In the genomic region with DNA sequence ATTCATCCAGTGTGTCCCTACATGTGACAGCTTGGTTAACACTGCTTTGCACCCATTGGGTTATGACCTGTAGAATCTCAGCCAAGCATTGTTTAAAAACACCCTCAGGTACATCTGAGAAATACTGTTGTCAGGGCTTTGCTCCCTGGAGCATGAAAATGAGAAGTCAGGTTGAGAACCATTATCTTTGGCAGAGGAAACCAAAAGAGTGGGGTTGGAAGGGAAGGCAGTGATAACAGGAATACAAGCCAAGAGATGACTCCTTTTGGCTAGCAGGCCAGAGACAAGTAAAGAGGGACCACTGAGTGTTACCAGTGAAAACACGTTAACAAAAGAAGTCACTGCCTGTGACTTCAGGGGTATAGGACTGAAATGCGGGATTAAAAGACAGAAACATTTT, we compare ENCODE assay signal across 19 mouse cellular contexts.
"Had no signal": no experiment of that assay in that cellular context is flagged by ENCODE, and none has a peak within 500 bp of the region (broad histone marks: within the 10 kb centered on the region; RNA-seq: fewer than 3 reads in every experiment).

No protein-coding gene starts in this region.

- H3K27ac ChIP-seq: hindbrain, embryonic 13.5 days; hindbrain, embryonic 15.5 days; hindbrain, postnatal 0 days; kidney, embryonic 15.5 days; kidney, postnatal 0 days; limb, embryonic 13.5 days; limb, embryonic 15.5 days; liver, embryonic 12.5 days; liver, embryonic 14.5 days had no signal

- H3K9me3 ChIP-seq: hindbrain, embryonic 13.5 days; hindbrain, embryonic 15.5 days; kidney, embryonic 15.5 days; limb, embryonic 13.5 days; limb, embryonic 15.5 days; liver, embryonic 12.5 days had no signal

- H3K9ac ChIP-seq: hindbrain, embryonic 13.5 days; hindbrain, embryonic 15.5 days; kidney, embryonic 15.5 days; limb, embryonic 13.5 days; limb, embryonic 15.5 days; liver, embryonic 12.5 days; liver, embryonic 14.5 days had no signal

- H3K4me1 ChIP-seq: hindbrain, embryonic 13.5 days; kidney, embryonic 15.5 days; limb, embryonic 15.5 days; liver, embryonic 12.5 days had no signal

- H3K27me3 ChIP-seq: hindbrain, embryonic 13.5 days; hindbrain, embryonic 15.5 days; kidney, embryonic 15.5 days; limb, embryonic 13.5 days; limb, embryonic 15.5 days; liver, embryonic 12.5 days had no signal

- DNase-seq: gastrocnemius, postnatal 25 days; heart, postnatal 10 days; heart, postnatal 4 days; kidney, adult 11 months; kidney, adult 2 months; kidney, adult 9 months; kidney, postnatal 14 days; kidney, postnatal 36 days; layer of hippocampus, postnatal 36 days; left cerebral cortex, postnatal 4 days had no signal

- H3K4me3 ChIP-seq: hindbrain, embryonic 13.5 days; hindbrain, embryonic 15.5 days; kidney, embryonic 15.5 days; limb, embryonic 13.5 days; limb, embryonic 15.5 days; liver, embryonic 12.5 days had no signal
